Mouse (Mus musculus) lung, postnatal 0 days (tissue): ENCODE results near the gene Acadvl.
A peak's percentile ranks its signal among the peaks of the same experiment; 100 is the strongest.

Experiments used
- CTCF ChIP-seq: IDR thresholded peaks from 2 replicates; pipeline ENCODE4 v1.5.1; 2016; ENCODE audit warnings: antibody characterized with exemption, mild to moderate bottlenecking
- EP300 ChIP-seq: IDR thresholded peaks from 2 replicates; pipeline ENCODE4 v1.6.1; 2016; ENCODE audit warnings: antibody characterized with exemption, mild to moderate bottlenecking, control low read depth

DNA sequence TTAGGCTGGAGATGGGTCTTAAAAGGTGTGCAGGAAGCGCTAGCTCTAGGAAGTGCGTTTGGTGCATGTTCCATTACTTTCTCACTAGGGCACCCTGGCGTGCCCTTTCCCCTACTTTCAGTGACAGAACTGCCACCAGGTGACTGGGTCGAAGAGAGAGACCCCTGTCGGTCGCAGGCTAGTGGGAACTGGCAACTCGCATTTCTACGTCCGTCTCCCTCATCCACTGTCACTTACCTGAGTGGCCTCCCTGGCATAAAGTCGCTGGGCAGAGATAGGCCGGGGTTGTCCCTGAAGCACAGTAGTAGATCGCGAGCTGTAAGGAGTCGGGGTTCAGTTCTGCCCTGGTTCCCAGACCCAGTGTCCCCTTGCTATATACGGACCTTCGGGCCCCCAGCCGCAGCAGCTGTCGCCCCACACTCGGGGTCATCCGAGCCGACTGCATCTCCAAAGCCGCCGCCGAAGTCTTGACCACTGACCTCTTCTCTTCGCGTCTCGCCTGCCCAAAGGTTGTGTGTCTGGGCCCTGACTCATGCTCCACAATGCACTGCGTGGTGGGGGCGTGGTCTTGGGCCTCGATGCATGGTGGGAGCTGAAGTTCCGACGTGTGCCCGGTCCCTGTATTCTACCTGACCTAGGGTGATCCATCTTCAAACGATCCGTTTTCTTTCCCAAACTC, at the start of gene Acadvl:
- TF ChIP-seq CTCF (peak; percentile 63), EP300 (no peak; the same call in 1 of the 2 replicates)
